Mouse (Mus musculus): ENCODE data around the gene A730009L09Rik.

DNA sequence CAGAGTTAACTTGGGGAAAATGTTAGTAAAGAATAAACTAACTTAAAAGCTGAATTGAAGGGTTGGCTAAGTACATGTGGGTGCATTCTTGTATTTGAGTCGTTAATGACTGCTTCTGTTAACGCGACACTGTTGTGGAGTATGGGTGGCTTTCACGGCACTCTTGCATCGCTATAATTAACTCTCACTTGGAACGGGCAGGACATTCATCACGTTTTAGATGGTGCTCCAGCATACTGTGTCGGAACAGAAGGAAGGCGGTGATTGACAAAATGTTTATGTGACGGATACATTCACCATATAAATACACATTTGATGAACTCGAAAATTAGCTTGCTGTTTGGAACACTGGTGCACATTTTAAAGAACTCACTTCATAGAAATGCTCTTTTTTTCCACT, 29.0 kb upstream of the A730009L09Rik start:
- TF ChIP-seq CTCF (IDR thresholded peaks at IDR 0.05; ENCODE audit: borderline replicate concordance, insufficient read depth, low read length) (no peak), POLR2A (IDR thresholded peaks at IDR 0.05; ENCODE audit: low read depth, low read length) (no peak)
